Mouse (Mus musculus) limb, embryonic 11.5 days (tissue): ENCODE results near the gene Pnmal2. TPM values are rescaled to one million over a fixed set of nuclear protein-coding genes. Genes with fewer than 3 reads are reported as not detected.

Experiments
- ATAC-seq: fragments of 200-750 bp; cut with Nextera tagmentation; 2 replicates; pipeline ENCODE4 v1.8.0; 2017; ENCODE audit warnings: low read depth; ENCODE audit not compliant: insufficient number of reproducible peaks, low FRiP score, low TSS enrichment
- DNase-seq: peaks from one replicate; pipeline ENCODE4 v3.0.0-alpha.2; 2015; ENCODE audit warnings: low spot score
- H3K27ac ChIP-seq: fragments of 300-500 bp; sonication (generic); replicated peaks from 2 replicates; pipeline ENCODE4 v1.5.1; 2014; ENCODE audit warnings: low read depth, mild to moderate bottlenecking, low read length
- H3K27me3 ChIP-seq: fragments of 300-500 bp; sonication (generic); 2 replicates; pipeline ENCODE4 v1.6.1; 2014; ENCODE audit warnings: mild to moderate bottlenecking, low read length, mixed read lengths; ENCODE audit not compliant: control insufficient read depth, insufficient read depth
- H3K36me3 ChIP-seq: fragments of 300-500 bp; sonication (generic); 2 replicates; pipeline ENCODE4 v1.6.1; 2014; ENCODE audit warnings: mild to moderate bottlenecking, low read length, moderate library complexity, mixed read lengths; ENCODE audit not compliant: control insufficient read depth, insufficient read depth
- H3K4me1 ChIP-seq: fragments of 300-500 bp; sonication (generic); 2 replicates; pipeline ENCODE4 v1.6.1; 2014; ENCODE audit warnings: low read length, mixed read lengths; ENCODE audit not compliant: control insufficient read depth, insufficient read depth
- H3K4me2 ChIP-seq: fragments of 300-500 bp; sonication (generic); 2 replicates; pipeline ENCODE4 v1.6.1; 2014; ENCODE audit warnings: low read depth, mild to moderate bottlenecking, moderate library complexity; ENCODE audit not compliant: severe bottlenecking
- H3K4me3 ChIP-seq: fragments of 300-500 bp; sonication (generic); 2 replicates; pipeline ENCODE4 v1.5.1; 2014; ENCODE audit warnings: low read depth, low read length
- H3K9ac ChIP-seq: fragments of 300-500 bp; sonication (generic); 2 replicates; pipeline ENCODE4 v1.6.1; 2014; ENCODE audit warnings: mild to moderate bottlenecking, low read length
- H3K9me3 ChIP-seq: fragments of 300-500 bp; sonication (generic); 2 replicates; pipeline ENCODE4 v1.6.1; 2016; ENCODE audit warnings: low read length; ENCODE audit not compliant: control insufficient read depth
- WGBS: fragments of 180-500 bp; shearing (Covaris S2); extraction: QIAGEN DNeasy Blood & Tissue Kit; methylation state at CpG from one replicate; pipeline ENCODE4 v1.1.7; 2014; 5-methylcytosine and 5-hydroxymethylcytosine counted together
- polyA plus RNA-seq: library from polyadenylated mRNA; unstranded; fragments of >200 nt; fragmentation: Nextera tagmentation; extraction: Ambion mirVana; gene quantifications from 2 replicates; pipeline ENCODE4 v1.2.1, GENCODE M21; 2014

Gene Pnmal2
- polyA plus RNA-seq, 1 experiment from 2014 or later, result 4.8 TPM

GRCm38 (mm10) chr7:16976298-16976697 is 31.8 kb downstream of the Pnmal2 start:
- H3K9me3 ChIP-seq, result no peaks in the 10 kb centered on the region
- no peak overlapping the region for H3K9ac ChIP-seq
- ATAC-seq, result no peak
- H3K4me2 ChIP-seq, result no peak overlapping the region
- peaks cover 6% of the 10 kb centered on the region; the same call in 1 of the 2 replicates for H3K4me1 ChIP-seq
- H3K36me3 ChIP-seq, result no peaks in the 10 kb centered on the region
- H3K27me3 ChIP-seq, result no peaks in the 10 kb centered on the region
- no peak overlapping the region for H3K4me3 ChIP-seq
- DNase-seq, result no peak
- no peak overlapping the region for H3K27ac ChIP-seq
- WGBS, result 68% methylated on average over 8 of the region's 8 CpGs

GRCm38 (mm10) chr7:16978173-16978572 is 33.7 kb downstream of the Pnmal2 start:
- Histone ChIP-seq H3K27ac (no peak overlapping the region), H3K27me3 (no peaks in the 10 kb centered on the region), H3K4me2 (no peak overlapping the region), H3K4me1 (peaks cover 19% of the 10 kb centered on the region), H3K4me3 (no peak overlapping the region), H3K36me3 (no peaks in the 10 kb centered on the region), H3K9me3 (no peaks in the 10 kb centered on the region), H3K9ac (no peak overlapping the region)
- DNase-seq, result no peak
- no peak for ATAC-seq
- WGBS, result 72% methylated on average over 6 of the region's 6 CpGs

GRCm38 (mm10) chr7:16978593-16978992 is 34.1 kb downstream of the Pnmal2 start:
- Histone ChIP-seq H3K27me3 (no peaks in the 10 kb centered on the region), H3K4me1 (peaks cover 23% of the 10 kb centered on the region), H3K9me3 (no peaks in the 10 kb centered on the region), H3K36me3 (no peaks in the 10 kb centered on the region), H3K27ac (no peak overlapping the region), H3K4me3 (no peak overlapping the region), H3K4me2 (no peak overlapping the region), H3K9ac (no peak overlapping the region)
- 93% methylated on average over 3 of the region's 3 CpGs for WGBS
- DNase-seq (no peak), ATAC-seq (no peak)

- no peaks in the 10 kb centered on the region for H3K9me3 ChIP-seq
- peak overlapping the region; percentile 8; the same call in 1 of the 2 replicates for H3K4me3 ChIP-seq
- H3K27me3 ChIP-seq, result no peaks in the 10 kb centered on the region
- H3K36me3 ChIP-seq, result no peaks in the 10 kb centered on the region
- WGBS, result 2% methylated on average over 12 of the region's 12 CpGs
- peaks cover 23% of the 10 kb centered on the region for H3K4me1 ChIP-seq
- ATAC-seq (peak; percentile 52; the same call in 1 of the 2 replicates), DNase-seq (peak; percentile 77)
- H3K9ac ChIP-seq, result peak overlapping the region; percentile 37; the same call in 1 of the 2 replicates
- peak overlapping the region; percentile 92 for H3K27ac ChIP-seq
- H3K4me2 ChIP-seq, result peak overlapping the region; percentile 41
These were observed 35.9 kb downstream of the Pnmal2 start for GRCm38 (mm10) chr7:16980348-16980747.

GRCm38 (mm10) chr7:16982859-16983568 is 38.5 kb downstream of the Pnmal2 start, which contains the start of gene Gm42372:
Gm42372 (plus strand) TSS chr7:16983086.
- Histone ChIP-seq H3K9ac (0 out of 2 replicates have a peak within 1 kb of the TSS, but pooled peaks have one; percentile 17), H3K4me3 (peak within 1 kb of the TSS; percentile 31), H3K27ac (peak within 1 kb of the TSS; percentile 15; the same call in 1 of the 2 replicates), H3K4me2 (peak within 1 kb of the TSS; percentile 54), H3K4me1 (peaks cover 28% of the 10 kb centered on the region), H3K9me3 (no peaks in the 10 kb centered on the region), H3K27me3 (no peaks in the 10 kb centered on the region), H3K36me3 (no peaks in the 10 kb centered on the region)
- WGBS, result 22% methylated on average over 26 of the region's 26 CpGs
- ATAC-seq, result peak; percentile 70; the same call in 1 of the 2 replicates
- DNase-seq, result peak; percentile 93

GRCm38 (mm10) chr7:16987541-16988149 is 43.2 kb downstream of the Pnmal2 start:
- WGBS, result 51% methylated on average over 7 of the region's 7 CpGs
- Histone ChIP-seq H3K9me3 (no peaks in the 10 kb centered on the region; the same call in 1 of the 2 replicates), H3K36me3 (no peaks in the 10 kb centered on the region), H3K4me2 (no peak overlapping the region), H3K27me3 (no peaks in the 10 kb centered on the region), H3K27ac (no peak overlapping the region), H3K4me3 (no peak overlapping the region), H3K9ac (no peak overlapping the region), H3K4me1 (peaks cover 28% of the 10 kb centered on the region)
- DNase-seq (no peak), ATAC-seq (no peak)

GRCm38 (mm10) chr7:16988405-16988804 is 43.9 kb downstream of the Pnmal2 start:
- WGBS, result 50% methylated on average over 3 of the region's 3 CpGs
- Histone ChIP-seq H3K4me2 (no peak overlapping the region), H3K27me3 (no peaks in the 10 kb centered on the region), H3K4me1 (peaks cover 21% of the 10 kb centered on the region), H3K9ac (no peak overlapping the region), H3K4me3 (no peak overlapping the region), H3K27ac (no peak overlapping the region), H3K9me3 (no peaks in the 10 kb centered on the region; the same call in 1 of the 2 replicates), H3K36me3 (no peaks in the 10 kb centered on the region)
- ATAC-seq (no peak), DNase-seq (no peak)

- Histone ChIP-seq H3K9ac (no peak overlapping the region), H3K4me3 (no peak overlapping the region), H3K4me1 (peaks cover 21% of the 10 kb centered on the region), H3K27ac (0 out of 2 replicates have a peak overlapping the region, but pooled peaks have one; percentile 26), H3K36me3 (no peaks in the 10 kb centered on the region; the same call in 1 of the 2 replicates), H3K27me3 (no peaks in the 10 kb centered on the region), H3K4me2 (no peak overlapping the region), H3K9me3 (no peaks in the 10 kb centered on the region; the same call in 1 of the 2 replicates)
- no peak for ATAC-seq
- 48% methylated on average over 15 of the region's 15 CpGs for WGBS
- no peak for DNase-seq
These were observed 45.7 kb downstream of the Pnmal2 start for GRCm38 (mm10) chr7:16990006-16990744.
